Mouse (Mus musculus) neural tube, embryonic 11.5 days (tissue): ENCODE data around the gene Zfp775. TPM values are rescaled to one million over a fixed set of nuclear protein-coding genes. Genes with fewer than 3 reads are reported as not detected.
A peak's percentile ranks its signal among the peaks of the same experiment; 100 is the strongest.
"Not testable (repeated sequence)": the region's sequence is repeated elsewhere in the genome, so short reads cannot be mapped to it uniquely, and the experiment has no call there.

Experiments used
- ATAC-seq: fragments of 200-750 bp; cut with Nextera tagmentation; 2 replicates; pipeline ENCODE4 v1.8.0; 2017; ENCODE audit warnings: moderate number of reproducible peaks, mild to moderate bottlenecking, moderate TSS enrichment, moderate library complexity; ENCODE audit not compliant: insufficient read depth, low FRiP score, low TSS enrichment
- DNase-seq: peaks from one replicate; pipeline ENCODE4 v3.0.0-alpha.2; 2015; ENCODE audit warnings: low spot score
- H3K27ac ChIP-seq: fragments of 300-500 bp; sonication (generic); 2 replicates; pipeline ENCODE4 v1.5.1; 2014; ENCODE audit warnings: low read depth, mild to moderate bottlenecking, low read length
- H3K27me3 ChIP-seq: fragments of 300-500 bp; sonication (generic); 2 replicates; pipeline ENCODE4 v1.6.1; 2014; ENCODE audit warnings: mild to moderate bottlenecking, low read length, mixed read lengths; ENCODE audit not compliant: control insufficient read depth, insufficient read depth
- H3K36me3 ChIP-seq: fragments of 300-500 bp; sonication (generic); 2 replicates; pipeline ENCODE4 v1.6.1; 2014; ENCODE audit warnings: mild to moderate bottlenecking, low read length, moderate library complexity, mixed read lengths; ENCODE audit not compliant: control insufficient read depth, insufficient read depth
- H3K4me1 ChIP-seq: fragments of 300-500 bp; sonication (generic); 2 replicates; pipeline ENCODE4 v1.6.1; 2014; ENCODE audit warnings: low read length, mixed read lengths; ENCODE audit not compliant: control insufficient read depth, insufficient read depth
- H3K4me2 ChIP-seq: fragments of 300-500 bp; sonication (generic); 2 replicates; pipeline ENCODE4 v1.6.1; 2014; ENCODE audit warnings: low read depth, mild to moderate bottlenecking, moderate library complexity
- H3K4me3 ChIP-seq: fragments of 300-500 bp; sonication (generic); 2 replicates; pipeline ENCODE4 v1.5.1; 2014; ENCODE audit warnings: low read depth, low read length
- H3K9ac ChIP-seq: fragments of 300-500 bp; sonication (generic); 2 replicates; pipeline ENCODE4 v1.6.1; 2014; ENCODE audit warnings: mild to moderate bottlenecking, low read length
- H3K9me3 ChIP-seq: fragments of 300-500 bp; sonication (generic); 2 replicates; pipeline ENCODE4 v1.6.1; 2016; ENCODE audit warnings: low read length; ENCODE audit not compliant: control insufficient read depth
- WGBS: fragments of 180-500 bp; shearing (Covaris S2); extraction: QIAGEN DNeasy Blood & Tissue Kit; methylation state at CpG from one replicate; pipeline ENCODE4 v1.1.7; 2014; 5-methylcytosine and 5-hydroxymethylcytosine counted together
- polyA plus RNA-seq: library from polyadenylated mRNA; unstranded; fragments of >200 nt; fragmentation: Nextera tagmentation; extraction: Ambion mirVana; gene quantifications from 2 replicates; pipeline ENCODE4 v1.2.1, GENCODE M21; 2014

Gene Zfp775
- polyA plus RNA-seq, 1 experiment from 2014 or later = 9.3 TPM

GRCm38 (mm10) chr6:48613464-48613863 lies 11.6 kb downstream of the Zfp775 start:
- no peaks in the 10 kb centered on the region for H3K9me3 ChIP-seq
- no peaks in the 10 kb centered on the region for H3K4me1 ChIP-seq
- DNase-seq (no peak), ATAC-seq (no peak)
- 91% methylated on average over 4 of the region's 4 CpGs for WGBS
- no peaks in the 10 kb centered on the region for H3K27me3 ChIP-seq
- no peak overlapping the region for H3K4me3 ChIP-seq
- H3K36me3 ChIP-seq = 0 out of 2 replicates have a peak, but pooled peaks cover 5% of the 10 kb centered on the region
- H3K4me2 ChIP-seq = no peak overlapping the region
- H3K27ac ChIP-seq = no peak overlapping the region
- no peak overlapping the region for H3K9ac ChIP-seq

GRCm38 (mm10) chr6:48614756-48615155 lies 12.9 kb downstream of the Zfp775 start:
- no peak for ATAC-seq
- Histone ChIP-seq H3K4me2 (no peak overlapping the region), H3K9me3 (no peaks in the 10 kb centered on the region), H3K9ac (no peak overlapping the region), H3K27me3 (no peaks in the 10 kb centered on the region), H3K27ac (no peak overlapping the region), H3K4me1 (no peaks in the 10 kb centered on the region), H3K36me3 (peaks cover 5% of the 10 kb centered on the region), H3K4me3 (no peak overlapping the region)
- 92% methylated on average over 5 of the region's 5 CpGs for WGBS
- no peak for DNase-seq

GRCm38 (mm10) chr6:48620031-48620430 lies 18.2 kb downstream of the Zfp775 start:
- no peaks in the 10 kb centered on the region for H3K9me3 ChIP-seq
- H3K4me2 ChIP-seq = no peak overlapping the region
- H3K4me3 ChIP-seq = no peak overlapping the region
- peaks cover 5% of the 10 kb centered on the region for H3K36me3 ChIP-seq
- DNase-seq (no peak), ATAC-seq (no peak)
- no peaks in the 10 kb centered on the region for H3K4me1 ChIP-seq
- H3K27me3 ChIP-seq = no peaks in the 10 kb centered on the region
- H3K9ac ChIP-seq = no peak overlapping the region
- WGBS = 92% methylated on average over 30 of the region's 30 CpGs
- no peak overlapping the region for H3K27ac ChIP-seq

GRCm38 (mm10) chr6:48622186-48622843 lies 20.5 kb downstream of the Zfp775 start:
- H3K27ac ChIP-seq, ATAC-seq, DNase-seq, H3K4me1 ChIP-seq, H3K9me3 ChIP-seq, H3K9ac ChIP-seq, H3K4me3 ChIP-seq, H3K36me3 ChIP-seq, H3K27me3 ChIP-seq, H3K4me2 ChIP-seq: not testable (repeated sequence)
- 89% methylated on average over 8 of the region's 8 CpGs for WGBS

GRCm38 (mm10) chr6:48623460-48623859 lies 21.6 kb downstream of the Zfp775 start:
- H3K9me3 ChIP-seq = no peaks in the 10 kb centered on the region
- peaks cover 5% of the 10 kb centered on the region; the same call in 1 of the 2 replicates for H3K4me1 ChIP-seq
- no peak for ATAC-seq
- H3K27ac ChIP-seq = no peak overlapping the region
- H3K36me3 ChIP-seq = peaks cover 5% of the 10 kb centered on the region
- no peak for DNase-seq
- 25% methylated on average over 1 of the region's 1 CpGs for WGBS
- H3K4me3 ChIP-seq = no peak overlapping the region
- H3K9ac ChIP-seq = no peak overlapping the region
- peaks cover 17% of the 10 kb centered on the region; the same call in 1 of the 2 replicates for H3K27me3 ChIP-seq
- no peak overlapping the region for H3K4me2 ChIP-seq

- H3K4me2 ChIP-seq = peak within 1 kb of the TSS; percentile 80
- peaks cover 29% of the 10 kb centered on the region; the same call in 1 of the 2 replicates for H3K27me3 ChIP-seq
- H3K9me3 ChIP-seq = no peaks in the 10 kb centered on the region
- no peak for DNase-seq
- H3K4me3 ChIP-seq = peak within 1 kb of the TSS; percentile 41
- H3K4me1 ChIP-seq = peaks cover 9% of the 10 kb centered on the region; the same call in 1 of the 2 replicates
- H3K27ac ChIP-seq = no peak within 1 kb of the TSS
- H3K36me3 ChIP-seq = no peaks in the 10 kb centered on the region
- WGBS = 32% methylated on average over 8 of the region's 8 CpGs
- ATAC-seq = no peak
- H3K9ac ChIP-seq = peak within 1 kb of the TSS; percentile 48
Observed at GRCm38 (mm10) chr6:48626464-48626863, 24.6 kb downstream of the Zfp775 start, which contains the start of gene AI854703. TSS of gene AI854703 (plus strand) at chr6:48626764.

- peaks cover 9% of the 10 kb centered on the region; the same call in 1 of the 2 replicates for H3K4me1 ChIP-seq
- no peaks in the 10 kb centered on the region for H3K9me3 ChIP-seq
- H3K4me2 ChIP-seq = peak overlapping the region; percentile 80
- DNase-seq = peak; percentile 67
- H3K9ac ChIP-seq = peak overlapping the region; percentile 48
- no peak overlapping the region for H3K27ac ChIP-seq
- WGBS = under 1% methylated on average over 32 of the region's 32 CpGs
- H3K36me3 ChIP-seq = no peaks in the 10 kb centered on the region
- peak overlapping the region; percentile 41 for H3K4me3 ChIP-seq
- peak; percentile 39; the same call in 1 of the 2 replicates for ATAC-seq
- peaks cover 29% of the 10 kb centered on the region; the same call in 1 of the 2 replicates for H3K27me3 ChIP-seq
Observed at GRCm38 (mm10) chr6:48626984-48627383, 25.1 kb downstream of the Zfp775 start.

- peaks cover 9% of the 10 kb centered on the region; the same call in 1 of the 2 replicates for H3K4me1 ChIP-seq
- no peak overlapping the region for H3K9ac ChIP-seq
- no peaks in the 10 kb centered on the region for H3K9me3 ChIP-seq
- H3K27me3 ChIP-seq = peaks cover 29% of the 10 kb centered on the region; the same call in 1 of the 2 replicates
- DNase-seq (no peak), ATAC-seq (no peak)
- peak overlapping the region; percentile 80 for H3K4me2 ChIP-seq
- H3K36me3 ChIP-seq = no peaks in the 10 kb centered on the region
- 1% methylated on average over 7 of the region's 7 CpGs for WGBS
- H3K27ac ChIP-seq = no peak overlapping the region
- H3K4me3 ChIP-seq = peak overlapping the region; percentile 41
Observed at GRCm38 (mm10) chr6:48627511-48627924, 25.7 kb downstream of the Zfp775 start.

- H3K27me3 ChIP-seq = peaks cover 29% of the 10 kb centered on the region; the same call in 1 of the 2 replicates
- no peak overlapping the region for H3K4me2 ChIP-seq
- H3K4me3 ChIP-seq = no peak overlapping the region
- H3K9ac ChIP-seq = no peak overlapping the region
- peaks cover 9% of the 10 kb centered on the region; the same call in 1 of the 2 replicates for H3K4me1 ChIP-seq
- no peaks in the 10 kb centered on the region for H3K36me3 ChIP-seq
- H3K9me3 ChIP-seq = no peaks in the 10 kb centered on the region
- 83% methylated on average over 3 of the region's 3 CpGs for WGBS
- ATAC-seq = no peak
- DNase-seq = no peak
- no peak overlapping the region for H3K27ac ChIP-seq
Observed at GRCm38 (mm10) chr6:48628377-48628776, 26.5 kb downstream of the Zfp775 start.
